ENCODE assay signal across 20 mouse cellular contexts in the genomic region with DNA sequence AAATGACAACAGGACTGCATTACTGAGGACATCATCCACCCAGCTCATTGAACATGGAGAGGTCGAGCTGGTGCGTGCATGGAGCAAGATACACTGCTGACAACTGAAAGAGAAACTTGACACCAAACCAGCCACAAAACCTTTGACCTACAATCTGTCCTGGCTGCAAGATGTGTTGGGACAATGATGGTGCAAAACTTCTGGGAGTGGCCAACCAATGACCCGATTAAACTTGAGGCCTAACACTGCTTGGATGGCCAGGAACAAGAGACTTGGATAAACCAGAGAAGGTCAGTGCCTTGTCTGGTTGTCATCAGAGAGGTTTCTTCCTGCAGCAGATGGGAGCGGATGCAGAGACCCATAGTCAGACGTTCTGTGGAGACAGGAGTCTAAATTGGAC. TPM values are rescaled to one million over a fixed set of nuclear protein-coding genes. Genes with fewer than 3 reads are reported as not detected.
DNase-seq lines count a peak whose midpoint lies in the region; ATAC-seq and TF ChIP-seq lines count a peak whose summit lies in the region.
"Had no signal": no experiment of that assay in that cellular context is flagged by ENCODE, and none has a peak within 500 bp of the region (broad histone marks: within the 10 kb centered on the region; RNA-seq: fewer than 3 reads in every experiment).

No protein-coding gene starts in this region.

- H3K79me2 ChIP-seq in CH12.LX (replicated peaks; ENCODE audit: control insufficient read depth, extremely low read depth, insufficient read depth, poor library complexity, severe bottlenecking): no peaks in the 10 kb centered on the region

- H3K27me3 ChIP-seq in liver, embryonic 12.5 days (replicated peaks): no peaks in the 10 kb centered on the region
- H3K27me3 ChIP-seq in liver, embryonic 11.5 days (replicated peaks; ENCODE audit: control insufficient read depth, insufficient read depth, low read length): no peaks in the 10 kb centered on the region
- H3K27me3 ChIP-seq in CH12.LX (replicated peaks): no peaks in the 10 kb centered on the region
- H3K27me3 ChIP-seq: embryonic facial prominence, embryonic 13.5 days; hindbrain, embryonic 15.5 days; limb, embryonic 12.5 days; midbrain, embryonic 13.5 days had no signal

- H3K4me1 ChIP-seq in liver, embryonic 12.5 days: no peaks in the 10 kb centered on the region
- H3K4me1 ChIP-seq in liver, embryonic 11.5 days (replicated peaks; ENCODE audit: control insufficient read depth, insufficient read depth, low read length): no peaks in the 10 kb centered on the region
- H3K4me1 ChIP-seq in CH12.LX (ENCODE audit: control insufficient read depth in 1 of 2, insufficient read depth in 2 of 2): peaks cover 0 to 10% of the 10 kb centered on the region in 2 experiments; a peak in 2 of 4 replicates
- H3K4me1 ChIP-seq: embryonic facial prominence, embryonic 13.5 days; hindbrain, embryonic 15.5 days; limb, embryonic 12.5 days; midbrain, embryonic 13.5 days had no signal

- H3K4me2 ChIP-seq in liver, embryonic 12.5 days: no peak overlapping the region
- H3K4me2 ChIP-seq in liver, embryonic 11.5 days: no peak overlapping the region
- no peak overlapping the region for H3K4me2 ChIP-seq in CH12.LX (ENCODE audit: insufficient read depth, low read depth, poor library complexity, severe bottlenecking)
- H3K4me2 ChIP-seq: embryonic facial prominence, embryonic 13.5 days; hindbrain, embryonic 15.5 days; limb, embryonic 12.5 days; midbrain, embryonic 13.5 days had no signal

- H3K9me3 ChIP-seq in liver, embryonic 12.5 days (replicated peaks): no peaks in the 10 kb centered on the region
- no peaks in the 10 kb centered on the region for H3K9me3 ChIP-seq in liver, embryonic 11.5 days (ENCODE audit: control insufficient read depth, low read length)
- no peaks in the 10 kb centered on the region for H3K9me3 ChIP-seq in CH12.LX (replicated peaks; ENCODE audit: low read length)
- H3K9me3 ChIP-seq: embryonic facial prominence, embryonic 13.5 days; hindbrain, embryonic 15.5 days; limb, embryonic 12.5 days; midbrain, embryonic 13.5 days had no signal

- TF ChIP-seq POLR2A in CH12.LX (IDR thresholded peaks at IDR 0.05; ENCODE audit: low read depth, low read length): no peak

- in situ Hi-C loops in CH12.LX (cut with MboI; ENCODE audit: low pct_ligation_motif_present, low pct_unique_long_range_greater_than_20kb, low sequenced_read_pairs): loop anchor here (10.0 kb wide), 1 partner anchor 104 kb away; the partner anchor contains the start of gene Lpar6

- H3K36me3 ChIP-seq in liver, embryonic 12.5 days: no peaks in the 10 kb centered on the region
- H3K36me3 ChIP-seq in liver, embryonic 11.5 days (ENCODE audit: control insufficient read depth, insufficient read depth, low read length): no peaks in the 10 kb centered on the region
- H3K36me3 ChIP-seq in CH12.LX (replicated peaks in 1 of 2; ENCODE audit: control insufficient read depth in 1 of 2, insufficient read depth in 1 of 2, low read length in 1 of 2): no peaks in the 10 kb centered on the region
- H3K36me3 ChIP-seq: embryonic facial prominence, embryonic 13.5 days; hindbrain, embryonic 15.5 days; limb, embryonic 12.5 days; midbrain, embryonic 13.5 days had no signal

- H3K4me3 ChIP-seq in liver, embryonic 12.5 days: no peak overlapping the region
- H3K4me3 ChIP-seq in liver, embryonic 11.5 days (ENCODE audit: low read depth, low read length): no peak overlapping the region
- H3K4me3 ChIP-seq in CH12.LX (replicated peaks in 1 of 3; ENCODE audit: low read depth in 2 of 3, low read length in 2 of 3, poor library complexity in 1 of 3): no peak overlapping the region
- H3K4me3 ChIP-seq: embryonic facial prominence, embryonic 13.5 days; hindbrain, embryonic 15.5 days; limb, embryonic 12.5 days; midbrain, embryonic 13.5 days; myocyte had no signal

- DNase-seq in adrenal gland, postnatal 10 days: peak; percentile 28
- no peak for DNase-seq in adrenal gland, postnatal 25 days
- no peak for DNase-seq in liver, embryonic 11.5 days (ENCODE audit: low spot score)
- DNase-seq in CH12.LX (ENCODE audit: extremely low read depth): no peak
- no peak for DNase-seq in frontal cortex, postnatal 36 days (ENCODE audit: low spot score in 2 of 2)
- DNase-seq: cerebellum, adult 11-12 months; cerebellum, postnatal 14 days; heart, postnatal 4 days; kidney, adult 11 months; kidney, postnatal 10 days; lung, adult 2 months; right cerebral cortex, postnatal 14 days had no signal

- no peak for TF ChIP-seq CTCF in CH12.LX (conservative IDR thresholded peaks at IDR 0.05 in 1 of 2, IDR thresholded peaks at IDR 0.05 in 1 of 2; ENCODE audit: low read depth in 2 of 2, low read length in 2 of 2)

- 48% methylated on average over 5 of the region's 5 CpGs for WGBS in liver, embryonic 12.5 days (ENCODE audit: insufficient replicate concordance)
- WGBS in liver, embryonic 11.5 days: 57% methylated on average over 5 of the region's 5 CpGs

- ATAC-seq in liver, embryonic 12.5 days: no peak
- no peak; the same call in 1 of the 2 replicates for ATAC-seq in liver, embryonic 11.5 days (replicated peaks; ENCODE audit: low FRiP score)
- peak; percentile 73 for ATAC-seq in monocyte, adult 5-6 weeks (replicated peaks; ENCODE audit: insufficient number of reproducible peaks, low FRiP score, low TSS enrichment, poor library complexity, severe bottlenecking)
- ATAC-seq: midbrain, embryonic 13.5 days had no signal

- dilution Hi-C loops in CH12.LX (cut with MboI; ENCODE audit: extremely low pct_ligation_motif_present, extremely low pct_unique_long_range_greater_than_20kb, low sequenced_read_pairs): no loop called here

- H3K9ac ChIP-seq in liver, embryonic 12.5 days: no peak overlapping the region
- no peak overlapping the region for H3K9ac ChIP-seq in liver, embryonic 11.5 days (ENCODE audit: low read depth, low read length)
- peak overlapping the region; percentile 8 for H3K9ac ChIP-seq in CH12.LX (ENCODE audit: insufficient read depth, low read depth)
- H3K9ac ChIP-seq: embryonic facial prominence, embryonic 13.5 days; hindbrain, embryonic 15.5 days; limb, embryonic 12.5 days; midbrain, embryonic 13.5 days had no signal

- H3K27ac ChIP-seq in liver, embryonic 12.5 days: 0 out of 2 replicates have a peak overlapping the region, but pooled peaks have one; percentile 14
- no peak overlapping the region for H3K27ac ChIP-seq in liver, embryonic 11.5 days (ENCODE audit: low read depth, low read length)
- H3K27ac ChIP-seq in CH12.LX (ENCODE audit: insufficient read depth, low read depth): no peak overlapping the region
- H3K27ac ChIP-seq: embryonic facial prominence, embryonic 13.5 days; hindbrain, embryonic 15.5 days; limb, embryonic 12.5 days; macrophage; midbrain, embryonic 13.5 days had no signal

- TF ChIP-seq RAD21 in CH12.LX (IDR thresholded peaks at IDR 0.05; ENCODE audit: low read depth, low read length): no peak

- TF ChIP-seq EP300 in CH12.LX (IDR thresholded peaks at IDR 0.05; ENCODE audit: low read length): no peak

TF ChIP-seq in CH12.LX, 34 proteins besides CTCF, POLR2A, EP300 and RAD21:
- TF ChIP-seq POLR2AphosphoS2 (IDR thresholded peaks at IDR 0.05; ENCODE audit: low read depth, low read length) (no peak), ETS1 (conservative IDR thresholded peaks at IDR 0.05; ENCODE audit: low read depth, low read length) (no peak), IRF4 (IDR thresholded peaks at IDR 0.05; ENCODE audit: low read depth, low read length) (no peak), ZC3H11A (IDR thresholded peaks at IDR 0.05; ENCODE audit: low read depth, low read length) (no peak), SMC3 (IDR thresholded peaks at IDR 0.05; ENCODE audit: low read depth, low read length) (no peak), ZKSCAN1 (IDR thresholded peaks at IDR 0.05; ENCODE audit: borderline replicate concordance, low read depth, low read length) (no peak), MEF2A (IDR thresholded peaks at IDR 0.05; ENCODE audit: borderline replicate concordance, low read depth, low read length) (no peak)

RNA-seq across cellular contexts. Expression of gene Rcbtb2, which starts 7.7 kb away (rescaled TPM):
- total RNA-seq in adrenal gland, postnatal 10 days (2021): 10 to 100 TPM; 49.9 to 64.4 TPM
- 26.2 and 33.1 TPM in 2 replicates for total RNA-seq in adrenal gland, postnatal 25 days (2021)
- polyA plus RNA-seq in liver, embryonic 12.5 days (2016; fragmentation: Nextera tagmentation; extraction: Ambion mirVana): 27.9 and 28.9 TPM in 2 replicates
- 56.3 and 56.9 TPM in 2 replicates for polyA plus RNA-seq in liver, embryonic 11.5 days (2014; fragmentation: Nextera tagmentation; extraction: Ambion mirVana)
- total RNA-seq in CH12.LX (2012; rRNA removed) (36.9 and 40.2 TPM in 2 replicates), CH12.LX (2014; rRNA removed) (47.6 and 49.0 TPM in 2 replicates)
- 31.7 and 34.1 TPM in 2 replicates for polyA plus RNA-seq in CH12.LX (2012; ENCODE audit: insufficient read length, low read depth)
- total RNA-seq in monocyte, adult 5-6 weeks (2017): 50.0 to 78.5 TPM (median 57.1 TPM) in 3 replicates
